Mouse (Mus musculus) small intestine, adult 2 months (tissue): Measurements from ENCODE around the gene Cdkn1b.

ENCODE experiments used
- CTCF ChIP-seq: fragments of 200-500 bp; IDR thresholded peaks from 2 replicates; pipeline ENCODE4 v1.5.1; 2012; ENCODE audit warnings: low read depth, mild to moderate bottlenecking, control low read depth, inconsistent platforms, low read length, moderate library complexity, mixed read lengths; ENCODE audit not compliant: insufficient replicate concordance, insufficient read length; ENCODE audit errors: extremely low read depth
- POLR2A ChIP-seq: fragments of 200-500 bp; IDR thresholded peaks from 2 replicates; pipeline ENCODE4 v1.6.1; 2012; ENCODE audit warnings: low read depth, mild to moderate bottlenecking, control low read depth, inconsistent platforms, low read length, moderate library complexity

- TF ChIP-seq CTCF (no peak), POLR2A (no peak)
These were observed 36.5 kb upstream of the Cdkn1b start for GRCm38 (mm10) chr6:134883661-134884060.
